Mouse (Mus musculus) adrenal gland, adult 2 months (tissue): ENCODE data around the gene Tmcc2. TPM values are rescaled to one million over a fixed set of nuclear protein-coding genes. Genes with fewer than 3 reads are reported as not detected.

Experiments
- DNase-seq: peaks from one replicate; pipeline ENCODE4 v3.0.0; 2021
- long read RNA-seq: library from polyadenylated mRNA; stranded (forward); transcript quantifications from one replicate; pipeline ENCODE4 v2.0.0, GENCODE M21; 2021
- polyA plus RNA-seq: library from polyadenylated mRNA; depleted of rRNA; stranded (reverse); fragments of >200 nt; gene quantifications from 2 replicates; pipeline ENCODE4 v1.2.3, GENCODE M21; 2012; rRNA removed
- total RNA-seq, 2 experiments: library from RNA; stranded (reverse); gene quantifications; 2 replicates each; pipeline ENCODE4 v1.2.3; 2021

The Tmcc2 gene
- total RNA-seq, result 10 to 100 TPM in 1 of 2 experiments, 1 to 10 TPM in 1; 6.4 to 11.2 TPM
- 12.2 and 15.4 TPM in 2 replicates for polyA plus RNA-seq
- long read RNA-seq, transcript Tmcc2-201 (5 exons, 3,410 nt), result major isoform, 6 of 11 reads
- long read RNA-seq, partial matches to known transcripts, result 2 of 11 reads
- long read RNA-seq, other reads (novel, unspliced or antisense), result 2 of 11 reads

- peak; percentile 51 for DNase-seq
Measured at GRCm38 (mm10) chr1:132390691-132391579, at the start of gene Tmcc2. TSS of gene Tmcc2 (minus strand) at chr1:132391281.

DNA sequence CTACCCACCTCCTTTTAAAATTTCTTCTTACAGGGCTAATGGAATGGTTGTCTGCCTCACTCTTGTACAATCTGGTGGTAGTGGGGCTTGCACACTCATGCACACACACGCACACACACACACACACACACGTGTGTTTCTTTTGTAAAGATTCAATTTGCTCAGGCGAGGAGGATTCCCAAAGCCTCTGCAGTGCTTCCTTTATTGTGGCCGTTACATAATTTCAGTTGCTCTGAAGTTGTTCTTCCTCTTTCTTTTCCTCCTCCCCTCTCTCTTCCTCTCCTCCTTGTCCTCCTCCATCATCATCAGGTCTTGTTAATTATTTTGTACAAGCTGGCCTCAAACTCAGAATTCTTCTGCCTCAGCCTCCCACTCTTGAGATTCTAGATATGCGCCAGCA is 46.3 kb upstream of the Tmcc2 start:
- DNase-seq, result no peak

DNA sequence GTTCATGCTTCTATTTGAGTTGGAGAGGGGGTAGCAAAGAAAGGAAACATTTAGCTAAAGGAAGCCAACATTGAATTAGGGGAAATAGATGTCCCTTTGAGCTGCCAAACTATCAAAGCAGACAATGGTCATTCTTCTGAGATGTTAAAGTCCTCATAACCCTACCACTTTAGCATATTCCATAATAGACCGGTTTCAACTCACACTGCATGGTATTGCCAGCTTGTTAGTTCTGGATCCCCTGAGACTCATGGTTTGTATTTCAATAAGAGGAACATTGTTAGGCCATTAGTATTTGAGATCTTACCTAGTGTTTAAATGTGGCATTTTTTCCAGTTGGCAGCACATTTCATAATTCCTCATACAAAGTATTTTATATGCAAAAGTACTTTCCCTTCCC is 45.9 kb upstream of the Tmcc2 start:
- no peak for DNase-seq

GRCm38 (mm10) chr1:132436320-132436958 is 45.4 kb upstream of the Tmcc2 start:
- DNase-seq, result no peak

DNA sequence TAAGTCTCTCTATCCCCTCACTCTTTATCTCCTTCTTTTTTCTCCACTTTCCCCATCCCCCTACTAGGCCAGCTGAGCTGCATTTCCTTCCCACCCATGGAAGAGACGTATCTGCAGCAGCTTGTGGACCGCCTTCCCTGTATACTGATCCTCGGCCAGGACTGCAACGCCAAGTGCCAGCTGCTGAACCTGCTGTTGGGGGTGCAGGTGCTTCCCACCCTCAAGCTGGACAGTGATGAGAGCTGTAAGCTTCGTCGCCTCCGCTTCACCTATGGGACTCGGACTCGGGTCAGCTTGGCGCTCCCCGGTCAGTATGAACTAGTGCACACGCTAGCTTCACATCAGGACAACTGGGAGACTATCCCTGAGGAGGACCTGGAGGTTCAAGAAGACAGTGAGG is 43.0 kb upstream of the Tmcc2 start:
- no peak for DNase-seq

DNA sequence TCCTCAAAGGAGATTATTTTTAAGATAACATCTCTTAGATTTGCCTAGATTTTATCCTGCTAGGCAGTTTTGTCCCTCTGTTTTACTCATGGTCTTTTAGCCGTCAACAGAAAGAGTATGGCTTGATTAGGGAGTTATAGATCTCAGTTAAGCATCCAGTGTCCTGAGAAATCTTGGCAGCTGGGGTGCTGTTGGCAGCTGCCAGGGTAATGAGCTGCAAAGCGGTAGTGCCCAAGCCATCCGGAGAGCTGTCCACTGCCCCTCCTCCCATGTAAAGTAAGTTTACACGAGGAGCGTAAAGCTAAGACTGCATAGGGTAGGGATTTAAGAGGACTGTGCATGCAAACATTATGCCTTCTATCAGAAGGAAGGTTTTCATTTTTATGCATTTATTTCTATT is 42.3 kb upstream of the Tmcc2 start:
- DNase-seq, result no peak

GRCm38 (mm10) chr1:132431716-132432115 is 40.6 kb upstream of the Tmcc2 start:
- DNase-seq, result no peak

GRCm38 (mm10) chr1:132430818-132431217 is 39.7 kb upstream of the Tmcc2 start:
- DNase-seq, result no peak

DNA sequence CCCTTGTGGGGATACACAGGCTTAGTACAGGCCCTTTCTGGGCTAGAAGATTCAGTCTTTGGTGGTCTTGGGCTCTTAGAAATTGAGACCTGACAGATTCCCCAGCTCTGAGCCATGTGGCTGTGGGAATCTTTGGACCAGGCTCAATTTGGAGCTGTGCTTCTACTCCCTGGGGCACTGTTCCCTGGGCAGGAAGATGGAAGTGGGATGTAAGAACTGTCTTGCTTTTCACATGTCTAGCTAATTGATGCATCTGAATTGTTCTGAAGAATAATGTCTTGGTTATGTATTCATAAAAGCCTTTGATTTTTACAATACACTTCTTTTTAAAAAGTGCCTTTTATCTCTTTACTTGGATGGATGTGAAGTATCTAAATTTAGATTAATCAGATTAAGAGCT is 34.5 kb upstream of the Tmcc2 start:
- no peak for DNase-seq

- no peak for DNase-seq
Measured at GRCm38 (mm10) chr1:132422912-132423696, 32.0 kb upstream of the Tmcc2 start.

- no peak for DNase-seq
Measured at GRCm38 (mm10) chr1:132420662-132421061, 29.6 kb upstream of the Tmcc2 start.

DNA sequence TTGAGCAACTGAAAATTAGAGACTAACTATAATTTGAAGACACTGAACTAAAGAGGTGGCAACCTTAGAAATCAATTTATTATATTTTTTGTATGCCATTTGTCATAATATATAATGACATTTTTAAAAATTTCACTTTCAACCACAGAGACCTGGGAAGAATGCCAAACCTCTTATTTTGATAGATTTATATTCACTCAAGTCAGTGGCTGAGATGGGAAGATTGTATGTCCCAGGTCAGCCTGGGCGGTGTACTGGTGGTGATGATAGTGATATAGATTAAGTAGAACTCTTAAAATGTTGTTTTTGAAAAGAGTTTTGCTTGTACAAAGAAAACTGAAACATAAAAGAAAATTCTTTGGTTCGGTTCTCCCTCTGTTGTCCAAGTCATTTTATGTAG is 29.1 kb upstream of the Tmcc2 start:
- no peak for DNase-seq

DNA sequence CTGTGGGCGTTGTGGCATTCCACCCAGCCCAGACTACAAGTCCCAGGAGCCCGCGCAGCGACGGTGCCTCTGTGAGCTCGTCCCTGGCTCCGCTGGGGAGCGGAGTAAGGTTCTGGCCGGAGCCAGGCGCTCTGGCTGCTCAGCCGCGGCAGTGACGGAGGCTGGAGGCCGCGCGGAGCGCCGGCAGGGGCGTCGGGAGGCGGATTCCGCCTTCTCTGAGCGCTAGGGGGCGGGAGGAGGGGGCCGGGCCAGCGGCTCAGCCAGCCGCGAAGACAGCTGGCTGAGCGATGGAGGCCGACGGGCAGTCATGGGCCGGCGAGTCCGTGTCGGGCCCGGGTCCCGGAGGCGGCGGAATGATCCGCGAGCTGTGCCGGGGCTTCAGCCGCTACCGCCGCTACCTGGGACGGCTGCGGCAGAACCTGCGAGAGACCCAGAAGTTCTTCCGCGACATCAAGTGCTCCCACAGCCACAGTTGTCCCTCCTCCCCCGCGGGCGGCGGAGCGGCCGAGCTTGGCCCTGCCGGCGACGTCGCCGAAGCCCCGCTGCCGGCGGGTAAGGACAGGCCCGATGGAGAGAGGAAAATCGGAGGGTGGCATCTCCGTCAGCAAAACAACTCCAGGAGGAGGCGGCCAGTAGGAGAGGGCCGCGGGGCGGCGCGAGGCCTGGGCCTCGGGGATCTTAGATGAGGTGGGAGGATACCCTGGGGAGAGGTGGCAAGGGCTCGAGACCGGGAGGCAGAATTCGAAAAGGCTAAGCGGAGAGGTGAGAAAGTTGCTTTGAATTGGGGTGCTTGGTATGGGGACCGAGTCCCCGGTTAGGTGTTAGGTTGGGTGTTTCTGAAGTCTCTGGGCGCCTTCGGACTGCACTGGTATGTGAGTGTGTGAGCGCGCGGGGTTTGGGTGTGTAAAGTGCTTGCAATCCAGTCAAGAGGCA is 26.5 kb upstream of the Tmcc2 start, which contains the start of gene Dstyk:
Gene Dstyk (plus strand): TSS at position 237 of the 933 bp plus-strand sequence.
- peak; percentile 97 for DNase-seq

DNA sequence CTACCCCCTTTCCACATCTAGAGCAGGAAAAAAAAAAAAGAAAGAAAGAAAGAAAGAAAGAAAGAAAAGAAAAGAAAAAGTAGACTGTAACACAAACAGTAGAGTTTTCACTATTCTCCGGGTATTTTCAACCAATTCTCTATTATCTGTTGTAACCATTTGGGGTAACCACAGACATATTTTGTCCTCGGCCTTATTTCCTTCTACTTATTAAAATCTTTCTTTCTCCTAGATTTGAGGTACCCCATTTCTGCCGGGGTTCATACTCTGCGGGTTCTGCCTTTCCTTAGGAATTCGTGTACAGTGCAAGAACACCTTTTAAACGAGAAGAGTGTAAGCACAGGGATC is 25.8 kb upstream of the Tmcc2 start:
- no peak for DNase-seq

GRCm38 (mm10) chr1:132416244-132416942 is 25.3 kb upstream of the Tmcc2 start:
- DNase-seq, result no peak

DNA sequence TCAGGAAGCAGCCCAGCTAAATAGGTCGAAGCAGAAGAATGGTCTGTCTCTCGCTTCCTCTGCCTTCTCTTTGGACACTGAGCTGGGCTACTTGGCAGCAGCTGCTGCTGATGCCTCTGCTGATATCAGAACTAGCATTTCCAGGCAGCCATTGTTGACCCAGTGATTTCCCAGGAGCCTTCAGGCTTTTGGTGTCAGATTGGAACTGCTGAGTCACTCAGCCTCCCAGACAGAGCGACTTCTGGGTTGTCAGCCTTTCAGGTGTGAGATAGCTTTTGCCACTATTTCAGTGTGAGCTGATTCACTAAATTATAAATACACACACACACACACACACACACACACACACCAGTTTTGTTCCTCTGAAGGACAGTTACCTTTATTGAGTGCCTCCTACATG is 19.6 kb upstream of the Tmcc2 start:
- no peak for DNase-seq

DNA sequence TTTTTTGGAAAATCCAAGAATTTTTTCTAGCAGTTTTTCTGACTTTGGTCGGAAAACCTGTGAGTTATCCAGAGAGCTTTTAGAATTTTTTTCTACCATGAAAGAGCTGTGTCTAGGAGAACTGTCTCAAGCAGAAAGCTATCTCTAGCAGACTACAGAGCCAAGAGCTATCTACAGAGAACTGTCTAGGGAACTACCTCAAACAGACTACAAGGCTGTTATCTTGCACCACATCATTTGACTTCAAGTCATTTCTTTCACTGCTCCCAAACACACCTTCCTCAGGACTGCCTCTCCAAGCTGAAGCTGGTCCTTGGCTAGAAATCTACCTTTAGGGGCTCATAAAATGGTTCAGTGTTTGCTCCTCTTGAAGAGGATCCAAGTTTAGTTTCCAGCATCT is 10.8 kb upstream of the Tmcc2 start:
- no peak for DNase-seq

DNA sequence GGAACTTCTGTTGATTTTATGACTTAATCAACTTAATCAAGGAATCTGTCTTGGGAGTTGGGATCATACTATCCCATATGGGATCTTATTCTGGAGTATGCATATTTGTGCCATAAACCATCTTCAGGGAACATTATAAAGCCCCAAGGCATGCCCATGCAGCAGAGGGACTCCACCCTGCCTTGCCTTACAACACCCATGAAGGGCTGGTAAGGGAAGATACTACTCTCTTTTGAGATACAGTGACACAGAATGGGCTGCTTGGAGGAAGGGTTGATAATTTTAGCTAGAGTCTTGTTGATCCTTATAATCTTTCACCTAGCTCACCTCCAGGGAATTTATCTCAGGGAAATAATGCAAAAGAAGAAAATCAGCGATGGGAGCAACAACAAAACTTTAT is 9.5 kb upstream of the Tmcc2 start:
- DNase-seq, result no peak

GRCm38 (mm10) chr1:132396705-132397104 is 5.6 kb upstream of the Tmcc2 start:
- no peak for DNase-seq

DNA sequence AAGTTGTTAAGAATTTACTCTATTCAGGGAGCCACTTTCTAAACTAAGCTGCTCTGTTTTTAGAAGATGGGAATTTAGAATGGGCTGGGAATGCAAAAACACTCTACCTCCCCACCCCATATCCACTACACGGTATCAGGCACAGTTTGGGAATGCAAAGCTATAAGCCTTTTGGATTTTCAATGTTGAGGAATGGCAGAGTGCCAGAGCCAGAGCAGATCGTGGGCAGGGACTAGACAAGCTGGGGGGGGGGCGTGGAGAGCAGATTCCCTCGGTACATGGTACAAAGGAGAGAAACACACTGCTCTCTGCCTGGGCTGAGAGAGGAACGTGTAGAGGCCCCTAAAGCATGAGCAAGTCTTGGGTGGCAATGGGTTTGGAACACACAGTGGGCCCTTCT is 1.8 kb upstream of the Tmcc2 start:
- DNase-seq, result no peak

DNA sequence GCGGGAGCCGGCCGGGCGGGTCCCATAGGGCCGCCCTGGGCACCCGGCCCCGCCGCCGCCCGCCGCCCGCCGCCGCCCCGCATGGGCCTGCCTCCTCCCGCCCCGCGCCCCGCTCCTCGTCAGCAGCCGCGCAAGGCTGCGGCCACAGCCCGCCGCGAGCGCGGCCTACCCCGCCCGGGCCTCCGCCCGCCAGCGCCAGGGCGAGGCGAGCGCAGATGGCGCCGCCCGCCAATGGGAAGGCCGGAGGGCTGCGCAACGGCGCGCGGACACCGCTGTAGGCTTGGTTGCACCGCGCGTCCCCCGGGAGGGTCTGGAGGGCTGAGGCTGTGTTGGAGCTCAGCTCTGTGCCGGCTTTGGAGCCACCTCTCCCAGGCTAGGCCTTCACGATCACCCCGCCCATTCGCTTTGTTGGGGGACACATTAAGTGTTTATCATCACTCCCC is 520 bp upstream of the Tmcc2 start:
- DNase-seq, result peak; percentile 82
